Mouse (Mus musculus): ENCODE measurements around the gene Gm20388.

DNA sequence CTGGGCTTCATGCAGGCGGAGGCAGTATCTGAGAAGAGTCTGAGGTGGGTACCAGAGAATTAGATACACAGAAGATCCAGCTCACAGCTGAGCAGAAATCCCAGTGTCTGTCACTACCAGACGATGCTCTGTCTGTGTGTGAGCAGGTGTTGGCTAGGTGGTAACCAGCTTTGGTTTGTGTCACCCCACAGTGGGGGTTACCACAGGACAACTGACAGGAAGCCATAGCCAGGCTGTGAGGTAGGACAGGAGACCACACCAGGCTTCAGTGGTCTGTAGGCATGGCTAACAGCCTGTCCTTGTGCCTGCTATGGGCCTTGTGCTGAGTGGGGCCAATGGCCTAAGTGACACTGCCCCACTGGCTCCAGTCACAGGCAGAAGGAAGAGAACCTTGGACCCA is 2204.2 kb downstream of the Gm20388 start:
- TF ChIP-seq CTCF (IDR thresholded peaks at IDR 0.05; ENCODE audit: borderline replicate concordance, extremely low read depth, insufficient read depth, insufficient read length): no peak
- no peak for TF ChIP-seq POLR2A (IDR thresholded peaks at IDR 0.05; ENCODE audit: borderline replicate concordance, extremely low read depth, insufficient read depth, insufficient read length, poor library complexity, severe bottlenecking)

All from brain, embryonic 14.5 days (tissue).